Mouse (Mus musculus): ENCODE results near the gene 2310034G01Rik.

DNA sequence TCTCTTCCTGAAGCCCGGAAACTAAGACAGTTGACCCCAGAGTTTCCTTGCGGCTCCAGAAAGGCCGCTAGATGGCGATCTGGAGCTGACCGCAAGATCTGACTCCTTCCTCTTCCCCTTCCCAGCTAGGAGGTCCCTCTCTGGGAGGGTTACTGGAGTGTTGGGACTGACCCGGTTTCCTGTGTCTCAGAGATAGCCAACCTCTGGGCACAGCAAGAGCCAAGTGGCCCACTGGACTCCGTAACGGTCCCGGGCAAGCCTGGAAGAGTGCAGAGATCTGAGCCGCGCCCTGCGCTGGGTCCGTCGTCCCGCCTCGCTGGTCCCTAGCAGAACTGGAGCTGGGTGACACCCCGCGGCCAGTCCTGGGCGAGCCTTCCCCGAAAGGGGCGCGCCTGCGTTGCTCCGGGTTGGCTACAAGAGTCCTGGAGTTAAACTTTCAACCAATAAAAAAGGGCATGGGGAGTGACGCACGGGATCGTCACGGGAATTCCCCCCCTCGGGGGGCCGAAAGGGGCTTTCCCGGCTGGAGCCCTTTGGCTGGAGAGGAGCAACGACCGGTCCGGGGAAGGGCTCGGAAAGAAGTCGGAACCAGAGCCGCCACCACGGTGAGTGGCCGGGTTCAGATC is 45.8 kb downstream of the 2310034G01Rik start, which contains the start of gene Nfkb2:
- peak; percentile 40 for TF ChIP-seq CTCF (IDR thresholded peaks at IDR 0.05; ENCODE audit: control insufficient read depth, insufficient read depth, insufficient read length)
- TF ChIP-seq MYOD1 (IDR thresholded peaks at IDR 0.05; ENCODE audit: control insufficient read depth, insufficient read length, low read depth): no peak
- TF ChIP-seq MAX (IDR thresholded peaks at IDR 0.05): peak; percentile 10
- TF ChIP-seq USF1 (IDR thresholded peaks at IDR 0.05; ENCODE audit: low read depth): no peak
- no peak for TF ChIP-seq CEBPB (IDR thresholded peaks at IDR 0.05; ENCODE audit: low read depth)
- no peak for TF ChIP-seq MYOG (IDR thresholded peaks at IDR 0.05; ENCODE audit: control insufficient read depth, extremely low read depth, insufficient read length)

All from C2C12 (cell line).